Mouse (Mus musculus) lung, adult 10 weeks (tissue): Measurements from ENCODE around the gene Cryba1. TPM values are rescaled to one million over a fixed set of nuclear protein-coding genes. Genes with fewer than 3 reads are reported as not detected.

Experiments
- polyA plus RNA-seq: library from polyadenylated mRNA; stranded (reverse); fragments of 350-450 nt; fragmentation: Illumina TruSeq; extraction: RNeasy Lipid Tissue Mini Kit (QIAGEN cat#74804); gene quantifications from one replicate; pipeline ENCODE4 v1.2.3, GENCODE M21; 2014; ENCODE audit warnings: low read depth, low replicate concordance; ENCODE audit not compliant: insufficient read depth

The Cryba1 gene
- polyA plus RNA-seq: not detected

GRCm38 (mm10) chr11:77725183-77725582, at the start of gene Cryba1:
Gene Cryba1 (minus strand): TSS chr11:77725283.

DNA sequence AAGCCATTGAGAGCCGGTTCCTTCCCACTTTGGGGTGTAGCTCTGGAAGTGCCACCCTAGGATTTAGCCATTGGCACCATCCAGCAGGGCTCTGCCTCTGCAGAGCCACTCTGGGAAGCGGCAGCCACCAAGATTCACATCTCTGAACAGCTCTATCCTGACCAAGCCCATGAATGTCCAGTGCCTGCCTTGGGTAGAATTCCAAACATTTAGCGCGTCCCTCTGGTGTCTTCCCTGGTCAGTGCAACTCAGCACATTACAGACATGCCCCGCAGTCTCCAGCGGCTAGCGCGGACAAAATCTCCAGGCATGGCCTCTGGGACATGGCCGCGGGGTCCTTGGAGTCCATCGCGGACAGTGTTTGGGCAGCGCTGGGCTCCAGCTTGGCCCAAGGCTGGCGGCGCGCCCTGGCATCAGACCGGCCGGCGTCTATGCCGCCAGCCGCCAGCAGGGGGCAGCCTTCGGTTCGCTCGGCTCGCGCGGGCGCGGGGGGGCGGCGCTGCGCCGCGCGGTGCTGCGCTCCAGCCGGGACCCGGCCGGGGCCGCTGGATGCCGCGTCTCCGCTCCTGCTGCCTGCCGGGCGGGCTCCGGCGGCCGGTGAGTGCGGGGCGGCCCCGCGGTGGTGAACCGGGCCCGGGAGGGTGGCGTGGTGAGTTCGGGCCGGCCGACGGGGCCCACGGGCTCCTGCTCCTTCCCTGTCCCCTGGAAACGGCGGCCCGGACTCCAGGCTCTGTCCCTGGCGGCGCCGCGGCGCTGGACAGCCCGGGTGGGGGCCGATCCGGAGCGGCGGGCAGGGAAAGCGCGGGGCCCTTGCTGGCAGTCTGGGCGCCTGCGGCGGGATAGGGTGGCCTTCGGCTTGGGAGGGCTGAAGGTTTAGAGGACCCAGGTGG, 37.9 kb upstream of the Cryba1 start, which contains the start of gene Myo18a:
Gene Myo18a (plus strand): TSS at position 464 of the 890 bp plus-strand sequence.

DNA sequence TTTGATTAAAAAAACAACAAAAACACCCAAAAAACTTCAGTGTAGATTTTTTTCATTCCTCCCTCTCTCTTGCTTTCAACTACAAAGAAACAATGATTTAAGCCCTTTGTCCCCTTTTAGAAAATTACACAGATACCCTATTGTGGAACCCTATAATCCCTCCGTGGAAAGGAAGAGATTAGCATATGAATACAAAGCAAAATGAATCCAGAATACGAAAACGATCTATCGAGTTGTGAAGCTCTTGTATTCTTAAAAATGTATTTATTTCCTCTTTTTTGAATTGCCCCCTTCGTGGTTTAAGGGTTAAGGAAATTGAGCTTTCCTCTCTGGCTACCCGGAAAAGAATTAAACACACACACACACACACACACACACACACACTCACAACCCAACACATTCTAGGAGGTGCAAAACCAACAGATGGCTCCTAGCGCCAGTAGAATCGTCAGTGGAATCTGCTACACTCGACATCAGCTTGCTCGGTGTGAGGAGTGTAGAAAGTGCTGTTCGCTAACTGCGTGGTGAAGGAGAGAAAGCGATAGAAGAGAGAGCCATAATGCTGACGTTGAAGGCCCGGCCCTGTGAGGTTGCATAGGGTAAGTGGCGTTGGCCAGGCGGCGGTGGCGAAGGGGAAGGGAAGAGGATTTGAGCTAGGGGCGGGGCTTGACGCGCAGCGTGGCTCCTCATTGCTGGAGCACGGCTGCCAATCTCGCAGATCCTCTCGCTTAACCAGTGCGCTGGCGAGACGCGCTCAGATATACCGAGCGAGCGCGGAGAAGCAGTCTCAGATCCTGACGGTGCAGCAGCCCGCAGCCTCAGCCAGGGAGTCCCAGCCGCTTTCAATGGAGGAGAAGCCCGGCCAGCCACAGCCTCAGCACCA, 39.5 kb downstream of the Cryba1 start, which contains the start of gene Nufip2:
Gene Nufip2 (plus strand): TSS at position 773 of the 883 bp plus-strand sequence.

Other genes with a start within 250 kb of the Cryba1 start
- 3.6 TPM for gene Ankrd13b, start 235.6 kb downstream of the Cryba1 start, polyA plus RNA-seq
- 29.5 TPM for gene Git1, start 231.7 kb downstream of the Cryba1 start, polyA plus RNA-seq
- gene Abhd15, start 210.2 kb downstream of the Cryba1 start, polyA plus RNA-seq: 1.4 TPM
- 20.2 TPM for gene Trp53i13, start 209.3 kb downstream of the Cryba1 start, polyA plus RNA-seq
- not detected for gene Gm10392, start 206.1 kb downstream of the Cryba1 start, polyA plus RNA-seq
- gene Taok1, start 117.5 kb downstream of the Cryba1 start, polyA plus RNA-seq: 8.6 TPM
- gene Nufip2, start 39.1 kb downstream of the Cryba1 start, polyA plus RNA-seq: 9.2 TPM
- 24.3 TPM for gene Myo18a, start 38.0 kb upstream of the Cryba1 start, polyA plus RNA-seq
- gene Gm10277, start 62.5 kb upstream of the Cryba1 start, polyA plus RNA-seq: not detected
- gene Pipox, start 168.8 kb upstream of the Cryba1 start, polyA plus RNA-seq: 0.76 TPM
- gene Sez6, start 205.5 kb upstream of the Cryba1 start, polyA plus RNA-seq: not detected